Mouse (Mus musculus): ENCODE results near the gene Cdk14. TPM values are rescaled to one million over a fixed set of nuclear protein-coding genes. Genes with fewer than 3 reads are reported as not detected.

The Cdk14 gene
- polyA plus RNA-seq, 1 experiment from 2014 or later = 29.9 TPM

- H3K9me3 ChIP-seq (replicated peaks; ENCODE audit: control insufficient read depth, low read length) = no peaks in the 10 kb centered on the region
- no peaks in the 10 kb centered on the region for H3K27me3 ChIP-seq (ENCODE audit: control insufficient read depth, insufficient read depth, low read length)
- ATAC-seq (replicated peaks; ENCODE audit: insufficient number of reproducible peaks, low FRiP score, low TSS enrichment, low read depth) (no peak), DNase-seq (ENCODE audit: low spot score) (no peak)
- no peak overlapping the region for H3K27ac ChIP-seq (replicated peaks; ENCODE audit: low read depth, low read length)
- H3K9ac ChIP-seq (replicated peaks; ENCODE audit: low read length) = no peak overlapping the region
- WGBS = 48% methylated on average over 3 of the region's 3 CpGs
- H3K4me3 ChIP-seq (ENCODE audit: low read depth, low read length) = no peak overlapping the region
- H3K4me2 ChIP-seq (ENCODE audit: low read depth, low read length) = no peak overlapping the region
- peaks cover 4% of the 10 kb centered on the region; the same call in 1 of the 2 replicates for H3K4me1 ChIP-seq (ENCODE audit: control insufficient read depth, insufficient read depth, low read length)
- no peaks in the 10 kb centered on the region for H3K36me3 ChIP-seq (replicated peaks; ENCODE audit: control insufficient read depth, insufficient read depth, low read depth, low read length)
Observed at GRCm38 (mm10) chr5:4878934-4879333, 541.2 kb downstream of the Cdk14 start.

DNA sequence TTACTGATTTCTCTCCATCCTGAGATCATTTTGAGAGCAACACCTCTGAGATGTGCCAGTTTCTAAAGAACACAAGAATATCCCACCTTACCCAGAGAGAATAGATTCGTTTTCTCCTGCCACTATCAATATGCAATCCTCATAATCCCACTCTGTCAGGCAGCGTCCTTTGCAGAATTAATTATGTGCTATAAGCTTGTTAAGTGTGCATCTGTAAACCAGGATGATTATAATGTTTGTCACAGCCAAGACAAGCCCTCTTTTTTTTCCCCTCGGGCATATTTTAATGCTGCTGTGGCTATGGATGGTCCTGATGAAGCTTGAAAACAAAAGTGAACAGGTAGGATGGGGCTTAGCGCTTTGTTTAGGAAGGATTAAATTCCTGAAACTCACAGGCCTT, 542.5 kb downstream of the Cdk14 start:
- Histone ChIP-seq H3K4me3 (ENCODE audit: low read depth, low read length) (no peak overlapping the region), H3K9ac (replicated peaks; ENCODE audit: low read length) (no peak overlapping the region), H3K9me3 (replicated peaks; ENCODE audit: control insufficient read depth, low read length) (no peaks in the 10 kb centered on the region), H3K27ac (replicated peaks; ENCODE audit: low read depth, low read length) (no peak overlapping the region), H3K4me1 (ENCODE audit: control insufficient read depth, insufficient read depth, low read length) (peaks cover 4% of the 10 kb centered on the region; the same call in 1 of the 2 replicates), H3K27me3 (ENCODE audit: control insufficient read depth, insufficient read depth, low read length) (no peaks in the 10 kb centered on the region), H3K36me3 (replicated peaks; ENCODE audit: control insufficient read depth, insufficient read depth, low read depth, low read length) (no peaks in the 10 kb centered on the region), H3K4me2 (ENCODE audit: low read depth, low read length) (no peak overlapping the region)
- ATAC-seq (replicated peaks; ENCODE audit: insufficient number of reproducible peaks, low FRiP score, low TSS enrichment, low read depth) = peak; percentile 32; the same call in 1 of the 2 replicates
- DNase-seq (ENCODE audit: low spot score) = no peak
- 49% methylated on average over 4 of the region's 4 CpGs for WGBS

DNA sequence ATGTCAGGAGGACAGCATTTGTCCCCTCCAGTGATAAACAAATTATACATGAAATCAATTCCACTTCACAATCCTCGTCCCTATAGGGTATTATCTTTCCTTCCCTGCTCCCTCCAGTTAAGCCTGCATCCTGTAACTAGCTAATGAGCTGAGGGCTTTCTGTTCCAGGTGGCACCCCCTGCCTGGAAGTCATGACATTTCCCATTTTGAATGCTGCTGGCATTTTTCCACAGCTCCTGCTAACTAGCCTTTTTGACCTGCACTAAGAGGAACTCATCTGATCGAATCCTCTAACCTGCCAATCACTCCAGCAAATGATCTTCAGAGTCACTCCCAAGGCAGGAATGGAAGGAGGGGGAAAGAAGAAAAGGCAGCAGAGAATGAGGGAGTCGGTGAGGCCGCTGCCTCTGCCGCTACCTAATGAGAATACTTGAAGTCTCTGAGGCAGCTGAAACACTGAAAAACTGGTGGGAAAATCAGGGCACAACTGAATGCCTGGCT, 542.9 kb downstream of the Cdk14 start:
- Histone ChIP-seq H3K27me3 (ENCODE audit: control insufficient read depth, insufficient read depth, low read length) (no peaks in the 10 kb centered on the region), H3K4me2 (ENCODE audit: low read depth, low read length) (no peak overlapping the region), H3K27ac (replicated peaks; ENCODE audit: low read depth, low read length) (no peak overlapping the region), H3K9me3 (replicated peaks; ENCODE audit: control insufficient read depth, low read length) (no peaks in the 10 kb centered on the region), H3K4me1 (ENCODE audit: control insufficient read depth, insufficient read depth, low read length) (peaks cover 4% of the 10 kb centered on the region; the same call in 1 of the 2 replicates), H3K9ac (replicated peaks; ENCODE audit: low read length) (no peak overlapping the region), H3K4me3 (ENCODE audit: low read depth, low read length) (no peak overlapping the region), H3K36me3 (replicated peaks; ENCODE audit: control insufficient read depth, insufficient read depth, low read depth, low read length) (no peaks in the 10 kb centered on the region)
- 10% methylated on average over 5 of the region's 5 CpGs for WGBS
- ATAC-seq (replicated peaks; ENCODE audit: insufficient number of reproducible peaks, low FRiP score, low TSS enrichment, low read depth) = peak; percentile 88
- peak; percentile 69 for DNase-seq (ENCODE audit: low spot score)

DNA sequence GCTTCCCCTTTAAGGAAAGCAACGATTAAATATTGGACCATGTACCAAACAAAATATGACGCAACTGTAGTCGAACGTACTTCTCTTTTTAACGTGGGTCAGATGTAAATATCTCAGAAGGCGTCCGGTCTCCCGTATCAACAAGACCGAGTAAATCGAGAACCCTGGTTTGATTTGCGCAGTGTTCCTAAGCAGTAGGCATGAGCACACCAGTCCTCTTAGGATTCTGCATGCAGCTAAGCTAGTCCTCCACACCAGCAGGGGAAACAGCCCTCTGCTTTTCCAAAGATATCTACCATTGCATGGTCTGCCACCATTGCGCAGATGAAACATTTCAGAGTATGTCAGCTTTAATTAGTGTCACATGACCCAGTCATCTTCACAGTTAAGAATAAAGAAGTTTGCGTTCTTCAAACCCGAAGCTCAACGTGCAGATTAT, 543.4 kb downstream of the Cdk14 start:
- Histone ChIP-seq H3K9me3 (replicated peaks; ENCODE audit: control insufficient read depth, low read length) (no peaks in the 10 kb centered on the region), H3K4me2 (ENCODE audit: low read depth, low read length) (no peak overlapping the region), H3K9ac (replicated peaks; ENCODE audit: low read length) (no peak overlapping the region), H3K27ac (replicated peaks; ENCODE audit: low read depth, low read length) (no peak overlapping the region), H3K36me3 (replicated peaks; ENCODE audit: control insufficient read depth, insufficient read depth, low read depth, low read length) (no peaks in the 10 kb centered on the region), H3K4me3 (ENCODE audit: low read depth, low read length) (no peak overlapping the region), H3K27me3 (ENCODE audit: control insufficient read depth, insufficient read depth, low read length) (no peaks in the 10 kb centered on the region), H3K4me1 (ENCODE audit: control insufficient read depth, insufficient read depth, low read length) (peaks cover 4% of the 10 kb centered on the region; the same call in 1 of the 2 replicates)
- DNase-seq (ENCODE audit: low spot score) = peak; percentile 35
- 70% methylated on average over 15 of the region's 15 CpGs for whole genome bisulfite sequencing
- peak; percentile 45; the same call in 1 of the 2 replicates for ATAC-seq (replicated peaks; ENCODE audit: insufficient number of reproducible peaks, low FRiP score, low TSS enrichment, low read depth)

- 61% methylated on average over 4 of the region's 4 CpGs for WGBS
- Histone ChIP-seq H3K36me3 (replicated peaks; ENCODE audit: control insufficient read depth, insufficient read depth, low read depth, low read length) (no peaks in the 10 kb centered on the region), H3K9me3 (replicated peaks; ENCODE audit: control insufficient read depth, low read length) (no peaks in the 10 kb centered on the region), H3K4me2 (ENCODE audit: low read depth, low read length) (no peak overlapping the region), H3K4me3 (ENCODE audit: low read depth, low read length) (no peak overlapping the region), H3K9ac (replicated peaks; ENCODE audit: low read length) (no peak overlapping the region), H3K27me3 (ENCODE audit: control insufficient read depth, insufficient read depth, low read length) (no peaks in the 10 kb centered on the region), H3K4me1 (ENCODE audit: control insufficient read depth, insufficient read depth, low read length) (no peaks in the 10 kb centered on the region), H3K27ac (replicated peaks; ENCODE audit: low read depth, low read length) (no peak overlapping the region)
- DNase-seq (ENCODE audit: low spot score) (no peak), ATAC-seq (replicated peaks; ENCODE audit: insufficient number of reproducible peaks, low FRiP score, low TSS enrichment, low read depth) (no peak)
Observed at GRCm38 (mm10) chr5:4870041-4870726, 549.9 kb downstream of the Cdk14 start.

DNA sequence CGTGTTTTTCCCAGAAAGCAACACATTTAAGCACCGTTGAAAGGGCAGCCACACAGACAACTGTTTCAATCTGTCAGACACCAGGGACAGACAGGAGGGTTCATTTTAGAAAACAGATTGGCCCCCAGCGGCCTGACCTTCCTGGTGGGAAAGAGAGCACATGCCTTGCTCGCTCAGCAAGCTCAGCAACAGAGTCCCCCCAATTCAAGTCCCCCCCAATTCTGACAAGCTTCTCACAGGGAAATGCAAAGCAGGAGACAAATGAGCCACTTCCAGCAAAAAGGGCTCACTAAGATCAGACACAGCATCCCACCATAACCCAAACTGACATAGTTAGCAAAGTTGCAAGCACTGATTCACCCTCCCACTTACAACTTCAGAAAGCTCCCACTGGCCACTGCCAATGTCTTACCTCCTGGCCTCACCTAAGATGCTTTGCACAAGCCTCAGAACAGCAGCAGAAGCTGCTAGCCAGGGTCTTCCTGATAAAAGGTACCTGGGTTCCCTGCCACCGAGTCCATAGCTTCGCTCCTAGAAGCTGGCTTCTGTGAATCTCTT, 551.5 kb downstream of the Cdk14 start:
- Histone ChIP-seq H3K9me3 (replicated peaks; ENCODE audit: control insufficient read depth, low read length) (no peaks in the 10 kb centered on the region), H3K27ac (replicated peaks; ENCODE audit: low read depth, low read length) (no peak overlapping the region), H3K4me2 (ENCODE audit: low read depth, low read length) (no peak overlapping the region), H3K36me3 (replicated peaks; ENCODE audit: control insufficient read depth, insufficient read depth, low read depth, low read length) (no peaks in the 10 kb centered on the region), H3K27me3 (ENCODE audit: control insufficient read depth, insufficient read depth, low read length) (no peaks in the 10 kb centered on the region), H3K9ac (replicated peaks; ENCODE audit: low read length) (no peak overlapping the region), H3K4me3 (ENCODE audit: low read depth, low read length) (no peak overlapping the region), H3K4me1 (ENCODE audit: control insufficient read depth, insufficient read depth, low read length) (no peaks in the 10 kb centered on the region)
- DNase-seq (ENCODE audit: low spot score) (no peak), ATAC-seq (replicated peaks; ENCODE audit: insufficient number of reproducible peaks, low FRiP score, low TSS enrichment, low read depth) (no peak)
- WGBS = 44% methylated on average over 6 of the region's 6 CpGs

DNA sequence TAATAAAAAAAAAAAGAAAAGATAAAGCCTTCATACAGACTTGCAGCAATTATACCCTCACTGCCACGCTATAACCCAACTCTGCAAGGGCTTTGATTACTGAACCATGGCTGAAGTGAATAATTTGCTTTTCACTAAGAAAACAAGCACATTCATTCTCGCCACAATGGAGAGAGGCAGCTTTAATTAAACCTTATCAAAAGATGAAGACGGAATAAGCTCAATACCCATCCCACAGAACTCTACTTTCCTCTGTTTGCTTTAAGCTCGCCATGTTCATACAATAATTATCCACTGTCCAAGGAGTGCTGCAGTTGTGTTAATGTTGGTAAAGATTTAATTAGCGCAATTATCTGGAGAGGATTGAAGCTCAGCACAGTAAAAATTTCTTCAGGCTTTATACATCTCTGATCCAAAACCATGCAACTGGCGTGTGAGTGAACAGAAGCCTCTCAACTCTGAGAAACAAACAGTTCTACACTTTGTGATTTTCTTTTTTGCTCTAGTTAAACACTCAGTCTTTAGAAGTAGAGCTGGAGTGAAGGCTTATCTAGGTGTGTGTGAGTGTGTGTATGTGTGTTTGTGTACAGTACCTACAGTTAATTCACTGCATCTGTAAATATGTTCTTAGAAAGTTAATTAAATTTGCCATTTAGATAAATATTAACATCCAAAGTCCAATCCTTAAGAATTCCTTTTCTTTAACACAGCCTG, 552.1 kb downstream of the Cdk14 start:
- WGBS = 52% methylated on average over 6 of the region's 6 CpGs
- H3K36me3 ChIP-seq (replicated peaks; ENCODE audit: control insufficient read depth, insufficient read depth, low read depth, low read length) = no peaks in the 10 kb centered on the region
- H3K4me3 ChIP-seq (ENCODE audit: low read depth, low read length) = no peak overlapping the region
- no peak overlapping the region for H3K27ac ChIP-seq (replicated peaks; ENCODE audit: low read depth, low read length)
- no peak overlapping the region for H3K4me2 ChIP-seq (ENCODE audit: low read depth, low read length)
- DNase-seq (ENCODE audit: low spot score) (no peak), ATAC-seq (replicated peaks; ENCODE audit: insufficient number of reproducible peaks, low FRiP score, low TSS enrichment, low read depth) (no peak)
- H3K27me3 ChIP-seq (ENCODE audit: control insufficient read depth, insufficient read depth, low read length) = no peaks in the 10 kb centered on the region
- H3K9ac ChIP-seq (replicated peaks; ENCODE audit: low read length) = no peak overlapping the region
- H3K4me1 ChIP-seq (ENCODE audit: control insufficient read depth, insufficient read depth, low read length) = no peaks in the 10 kb centered on the region
- H3K9me3 ChIP-seq (replicated peaks; ENCODE audit: control insufficient read depth, low read length) = no peaks in the 10 kb centered on the region

- Histone ChIP-seq H3K27ac (replicated peaks; ENCODE audit: low read depth, low read length) (no peak overlapping the region), H3K4me2 (ENCODE audit: low read depth, low read length) (no peak overlapping the region), H3K4me1 (ENCODE audit: control insufficient read depth, insufficient read depth, low read length) (no peaks in the 10 kb centered on the region), H3K4me3 (ENCODE audit: low read depth, low read length) (no peak overlapping the region), H3K27me3 (ENCODE audit: control insufficient read depth, insufficient read depth, low read length) (no peaks in the 10 kb centered on the region), H3K9me3 (replicated peaks; ENCODE audit: control insufficient read depth, low read length) (no peaks in the 10 kb centered on the region), H3K36me3 (replicated peaks; ENCODE audit: control insufficient read depth, insufficient read depth, low read depth, low read length) (no peaks in the 10 kb centered on the region), H3K9ac (replicated peaks; ENCODE audit: low read length) (no peak overlapping the region)
- ATAC-seq (replicated peaks; ENCODE audit: insufficient number of reproducible peaks, low FRiP score, low TSS enrichment, low read depth) (no peak), DNase-seq (ENCODE audit: low spot score) (no peak)
- WGBS = 74% methylated on average over 8 of the region's 8 CpGs
Observed at GRCm38 (mm10) chr5:4866945-4867344, 553.2 kb downstream of the Cdk14 start.

Data from embryonic facial prominence, embryonic 11.5 days (tissue).